Mouse (Mus musculus) embryonic facial prominence, embryonic 15.5 days (tissue): ENCODE measurements at regions not wholly inside any gene's neighbourhood (a gene's known extent, or its start where the extent isn't known, plus 50 kb on each side); places are given as distances from the start of the nearest gene placed in this dataset.
A peak's percentile ranks its signal among the peaks of the same experiment; 100 is the strongest.
"Not testable (repeated sequence)": the region's sequence is repeated elsewhere in the genome, so short reads cannot be mapped to it uniquely, and the experiment has no call there.

Experiments used
- ATAC-seq: fragments of 200-750 bp; cut with Nextera tagmentation; 2 replicates; pipeline ENCODE4 v1.8.0; 2017; ENCODE audit warnings: low read depth, moderate TSS enrichment; ENCODE audit not compliant: insufficient number of reproducible peaks, low FRiP score, low TSS enrichment
- H3K27ac ChIP-seq: fragments of 300-500 bp; sonication (generic); replicated peaks from 2 replicates; pipeline ENCODE4 v1.5.1; 2015; ENCODE audit warnings: mild to moderate bottlenecking, inconsistent platforms
- H3K27me3 ChIP-seq: fragments of 300-500 bp; sonication (generic); 2 replicates; pipeline ENCODE4 v1.6.1; 2015; ENCODE audit warnings: inconsistent platforms
- H3K36me3 ChIP-seq: fragments of 300-500 bp; sonication (generic); 2 replicates; pipeline ENCODE4 v1.6.1; 2015; ENCODE audit warnings: mild to moderate bottlenecking, inconsistent platforms
- H3K4me1 ChIP-seq: fragments of 300-500 bp; sonication (generic); 2 replicates; pipeline ENCODE4 v1.6.1; 2015; ENCODE audit warnings: inconsistent platforms
- H3K4me2 ChIP-seq: fragments of 300-500 bp; sonication (generic); replicated peaks from 2 replicates; pipeline ENCODE4 v1.6.1; 2015; ENCODE audit warnings: mild to moderate bottlenecking, inconsistent platforms
- H3K4me3 ChIP-seq: fragments of 300-500 bp; sonication (generic); replicated peaks from 2 replicates; pipeline ENCODE4 v1.5.1; 2015; ENCODE audit warnings: mild to moderate bottlenecking, inconsistent platforms
- H3K9ac ChIP-seq: fragments of 300-500 bp; sonication (generic); 2 replicates; pipeline ENCODE4 v1.6.1; 2015; ENCODE audit warnings: inconsistent platforms
- H3K9me3 ChIP-seq: fragments of 300-500 bp; sonication (generic); replicated peaks from 2 replicates; pipeline ENCODE4 v1.6.1; 2016; ENCODE audit warnings: inconsistent platforms
- WGBS: fragments of 180-500 bp; shearing (Covaris S2); methylation state at CpG from one replicate; pipeline ENCODE4 v1.1.7; 2015; 5-methylcytosine and 5-hydroxymethylcytosine counted together

DNA sequence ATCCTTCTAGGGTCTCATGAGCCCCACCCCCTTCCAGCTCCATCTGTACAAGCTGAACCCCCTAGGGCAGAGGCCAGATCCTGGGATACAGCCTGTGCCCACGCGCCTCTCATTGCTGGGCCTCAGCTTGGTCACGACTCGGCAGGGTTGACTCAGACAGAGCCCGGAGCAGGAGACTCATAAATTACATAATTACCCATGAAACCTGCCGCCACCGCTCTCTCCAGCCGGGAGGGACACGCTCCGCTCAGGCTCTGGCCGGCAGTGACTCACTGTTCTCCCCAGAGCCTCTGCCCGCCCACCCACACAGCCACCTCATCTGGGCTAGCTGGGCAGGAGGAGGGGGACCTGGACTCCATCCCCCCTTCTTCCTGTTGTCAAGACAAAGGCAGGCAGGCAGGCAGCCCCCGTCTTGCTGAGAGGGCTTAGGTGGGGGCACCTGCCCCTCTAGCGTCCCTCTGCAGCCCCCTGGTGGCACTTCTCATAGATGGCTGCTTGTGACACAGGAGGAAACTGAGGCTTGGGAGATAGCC lies 149.6 kb upstream of the Rtl1 start:
- no peak overlapping the region for H3K9ac ChIP-seq
- 0 out of 2 replicates have a peak overlapping the region, but pooled peaks have one; percentile 11 for H3K4me3 ChIP-seq
- H3K36me3 ChIP-seq: no peaks in the 10 kb centered on the region
- H3K27ac ChIP-seq: peak overlapping the region; percentile 71
- ATAC-seq: peak; percentile 51
- H3K4me2 ChIP-seq: peak overlapping the region; percentile 46
- H3K27me3 ChIP-seq: no peaks in the 10 kb centered on the region
- WGBS: 3% methylated on average over 14 of the region's 14 CpGs
- peaks cover 36% of the 10 kb centered on the region for H3K4me1 ChIP-seq
- H3K9me3 ChIP-seq: no peaks in the 10 kb centered on the region

DNA sequence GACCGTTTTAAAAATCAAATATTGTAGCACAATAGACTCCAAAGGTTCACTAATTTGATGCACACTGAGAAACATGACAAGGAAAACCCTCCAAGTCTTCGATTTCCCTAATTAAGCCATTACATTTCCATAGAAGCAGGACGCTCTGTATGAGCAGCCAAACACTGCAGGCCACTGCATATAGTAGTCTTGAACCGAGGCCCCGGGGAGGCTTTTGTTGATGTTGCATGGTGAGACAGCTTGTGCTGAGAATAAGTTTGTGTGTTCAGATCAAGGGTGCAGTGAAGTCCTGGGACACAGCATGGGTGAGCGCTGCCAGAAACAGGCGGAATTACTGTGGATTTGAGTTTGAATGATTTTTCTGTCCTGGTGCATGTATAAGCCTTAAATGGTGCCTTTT lies 154.9 kb upstream of the Rtl1 start:
- H3K4me1 ChIP-seq: peaks cover 4% of the 10 kb centered on the region
- no peak overlapping the region for H3K4me2 ChIP-seq
- no peak overlapping the region for H3K9ac ChIP-seq
- H3K27ac ChIP-seq: no peak overlapping the region
- H3K4me3 ChIP-seq: no peak overlapping the region
- no peaks in the 10 kb centered on the region for H3K36me3 ChIP-seq
- 81% methylated on average over 7 of the region's 7 CpGs for WGBS
- no peak for ATAC-seq
- H3K27me3 ChIP-seq: no peaks in the 10 kb centered on the region
- no peaks in the 10 kb centered on the region for H3K9me3 ChIP-seq

DNA sequence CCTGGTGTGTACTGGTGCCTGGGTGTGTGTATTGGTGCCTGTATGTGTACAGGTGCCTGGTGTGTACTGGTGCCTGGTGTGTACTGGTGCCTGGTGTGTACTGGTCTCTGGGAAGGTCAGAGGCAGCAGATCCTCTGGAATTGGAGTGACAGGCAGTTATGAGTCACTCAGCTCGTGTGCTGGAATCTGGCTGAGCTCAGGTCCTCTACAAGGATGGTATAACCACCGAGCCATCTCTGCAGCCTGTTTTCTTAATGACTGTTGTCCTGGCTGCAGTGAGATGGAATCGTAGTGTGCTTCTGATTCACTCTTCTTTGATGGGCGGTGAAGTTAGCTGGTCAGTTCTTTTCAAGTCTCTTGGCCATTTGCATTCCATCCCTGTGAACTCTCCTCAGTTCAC lies 164.2 kb upstream of the Rtl1 start:
- H3K27ac ChIP-seq: no peak overlapping the region
- no peak for ATAC-seq
- WGBS: 70% methylated on average over 4 of the region's 4 CpGs

DNA sequence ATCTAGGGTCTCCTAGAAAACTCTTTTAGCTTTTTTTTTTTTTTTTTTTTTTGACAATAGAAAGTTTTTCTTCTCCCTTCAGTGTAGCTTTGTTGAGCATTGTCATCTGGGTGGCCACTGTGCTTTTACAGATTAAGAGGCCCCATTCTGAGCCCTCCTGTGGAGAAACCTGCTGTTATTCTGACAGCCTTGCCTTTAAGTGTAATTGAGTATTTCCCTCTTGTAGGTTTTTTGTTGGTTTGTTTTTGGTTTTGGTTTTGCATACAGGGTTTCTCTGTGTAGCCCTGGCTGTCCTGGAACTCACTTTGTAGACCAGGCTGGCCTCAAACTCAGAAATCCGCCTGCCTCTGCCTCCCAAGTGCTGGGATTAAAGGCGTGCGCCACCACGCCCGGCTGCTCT lies 166.5 kb upstream of the Rtl1 start:
- 87% methylated on average over 5 of the region's 5 CpGs for WGBS

More for the DNA sequence above, 164.2 kb upstream of the Rtl1 start:
- Histone ChIP-seq H3K27me3 (no peaks in the 10 kb centered on the region), H3K4me1 (no peaks in the 10 kb centered on the region), H3K9me3 (no peaks in the 10 kb centered on the region), H3K36me3 (no peaks in the 10 kb centered on the region), H3K4me2 (no peak overlapping the region), H3K9ac (no peak overlapping the region), H3K4me3 (no peak overlapping the region)

DNA sequence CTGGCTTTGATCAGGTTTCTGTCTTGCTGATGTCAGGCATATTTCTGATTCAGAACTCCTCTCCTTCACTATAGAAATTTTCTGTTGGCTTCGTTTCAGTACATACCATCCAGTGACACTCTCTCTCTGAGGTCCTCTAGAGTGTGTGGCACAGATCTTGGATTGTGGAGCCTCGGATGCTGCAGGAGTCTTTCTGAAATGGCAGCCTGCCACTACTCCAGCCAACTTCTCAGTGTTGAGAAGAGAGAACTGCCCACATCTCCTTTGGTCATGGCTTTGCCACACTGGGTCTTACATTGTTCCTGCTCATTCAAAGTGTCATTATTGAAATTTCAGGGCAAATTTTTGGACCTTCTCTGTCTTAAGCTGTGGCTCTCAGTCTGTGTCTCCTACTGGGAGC lies 172.4 kb upstream of the Rtl1 start:
- Histone ChIP-seq H3K4me1 (peaks cover 3% of the 10 kb centered on the region; the same call in 1 of the 2 replicates), H3K4me3 (no peak overlapping the region), H3K9ac (no peak overlapping the region), H3K27ac (0 out of 2 replicates have a peak overlapping the region, but pooled peaks have one; percentile 34), H3K36me3 (no peaks in the 10 kb centered on the region), H3K4me2 (no peak overlapping the region), H3K27me3 (0 out of 2 replicates have a peak, but pooled peaks cover 3% of the 10 kb centered on the region), H3K9me3 (no peaks in the 10 kb centered on the region)
- no peak for ATAC-seq
- WGBS: 31% methylated on average over 2 of the region's 2 CpGs

More for the DNA sequence above, 166.5 kb upstream of the Rtl1 start:
- not testable (repeated sequence) for H3K4me3 ChIP-seq, H3K27ac ChIP-seq, ATAC-seq, H3K36me3 ChIP-seq, H3K9me3 ChIP-seq, H3K4me1 ChIP-seq, H3K27me3 ChIP-seq, H3K9ac ChIP-seq, H3K4me2 ChIP-seq

DNA sequence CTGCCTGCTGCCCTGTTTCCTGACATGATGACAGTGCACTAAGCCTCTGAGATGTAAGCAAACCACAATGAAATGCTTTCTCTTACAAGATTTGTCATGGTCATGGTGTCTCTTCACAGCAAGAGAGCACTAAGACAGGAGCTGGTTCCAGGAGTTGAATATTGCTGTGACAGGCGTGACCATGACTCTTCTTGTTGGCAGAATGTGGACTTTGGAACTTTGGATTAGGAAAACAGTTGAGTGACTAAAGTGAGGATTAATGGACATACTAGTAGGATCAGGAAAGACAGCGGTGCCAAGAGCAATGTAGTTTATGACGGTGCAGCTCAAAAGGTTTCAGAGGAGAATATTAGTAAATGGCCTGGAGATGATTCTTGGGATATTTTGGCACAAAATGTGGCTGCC lies 173.8 kb upstream of the Rtl1 start:
- no peaks in the 10 kb centered on the region for H3K9me3 ChIP-seq
- peak overlapping the region; percentile 8; the same call in 1 of the 2 replicates for H3K27ac ChIP-seq
- H3K9ac ChIP-seq: no peak overlapping the region
- H3K36me3 ChIP-seq: no peaks in the 10 kb centered on the region
- WGBS: 44% methylated on average over 3 of the region's 3 CpGs
- 0 out of 2 replicates have a peak, but pooled peaks cover 3% of the 10 kb centered on the region for H3K27me3 ChIP-seq
- no peak overlapping the region for H3K4me3 ChIP-seq
- H3K4me1 ChIP-seq: peaks cover 3% of the 10 kb centered on the region; the same call in 1 of the 2 replicates
- peak; percentile 80 for ATAC-seq
- no peak overlapping the region for H3K4me2 ChIP-seq

DNA sequence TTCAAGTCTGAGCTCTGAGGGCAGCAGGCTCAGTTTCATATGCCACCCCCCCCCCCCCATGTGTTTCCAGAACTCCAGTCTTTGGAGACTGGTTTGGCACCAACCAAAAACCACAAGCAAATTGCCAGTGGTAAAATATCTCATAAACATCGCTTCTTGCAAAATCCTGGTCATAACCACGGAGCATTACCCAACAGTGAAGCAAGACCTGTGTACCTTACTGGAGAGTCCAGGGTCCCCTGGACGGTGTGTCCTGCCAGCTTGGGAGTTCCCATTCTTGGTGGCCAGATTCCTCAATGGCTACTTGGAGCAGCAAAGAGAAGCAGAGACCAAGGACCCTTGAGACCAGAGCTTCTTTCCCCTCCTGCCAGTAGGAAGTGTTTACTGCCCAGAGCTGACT lies 198.7 kb upstream of the Rtl1 start:
- no peak overlapping the region for H3K4me3 ChIP-seq
- H3K27ac ChIP-seq: no peak overlapping the region
- ATAC-seq: no peak
- no peaks in the 10 kb centered on the region for H3K9me3 ChIP-seq
- no peak overlapping the region for H3K9ac ChIP-seq
- H3K27me3 ChIP-seq: no peaks in the 10 kb centered on the region
- H3K4me1 ChIP-seq: no peaks in the 10 kb centered on the region
- no peaks in the 10 kb centered on the region for H3K36me3 ChIP-seq
- H3K4me2 ChIP-seq: no peak overlapping the region
- 86% methylated on average over 3 of the region's 3 CpGs for WGBS

DNA sequence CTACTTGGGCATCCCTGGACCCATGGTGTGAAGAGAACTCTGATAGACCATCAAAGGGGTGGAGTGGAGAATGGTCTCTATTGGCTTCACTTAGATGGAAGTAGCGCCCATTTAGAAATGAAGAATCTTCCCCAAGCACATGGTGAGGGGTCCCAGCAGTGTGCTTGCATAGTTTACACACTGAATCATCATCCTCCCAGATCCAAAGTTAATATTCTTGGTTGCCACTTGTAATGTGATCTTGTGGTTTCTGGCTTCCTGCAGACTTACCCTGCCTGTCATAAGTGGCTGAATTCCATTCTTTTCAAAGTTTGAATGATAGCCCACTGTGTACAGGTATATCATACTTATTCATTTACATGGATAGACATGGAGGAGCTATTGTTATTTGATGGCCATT lies 199.3 kb upstream of the Rtl1 start:
- H3K4me2 ChIP-seq: no peak overlapping the region
- whole genome bisulfite sequencing: 86% methylated on average over 1 of the region's 1 CpGs
- no peak overlapping the region for H3K4me3 ChIP-seq
- H3K27ac ChIP-seq: no peak overlapping the region
- no peak for ATAC-seq
- no peaks in the 10 kb centered on the region for H3K4me1 ChIP-seq
- no peaks in the 10 kb centered on the region for H3K9me3 ChIP-seq
- no peak overlapping the region for H3K9ac ChIP-seq
- no peaks in the 10 kb centered on the region for H3K36me3 ChIP-seq
- no peaks in the 10 kb centered on the region for H3K27me3 ChIP-seq

DNA sequence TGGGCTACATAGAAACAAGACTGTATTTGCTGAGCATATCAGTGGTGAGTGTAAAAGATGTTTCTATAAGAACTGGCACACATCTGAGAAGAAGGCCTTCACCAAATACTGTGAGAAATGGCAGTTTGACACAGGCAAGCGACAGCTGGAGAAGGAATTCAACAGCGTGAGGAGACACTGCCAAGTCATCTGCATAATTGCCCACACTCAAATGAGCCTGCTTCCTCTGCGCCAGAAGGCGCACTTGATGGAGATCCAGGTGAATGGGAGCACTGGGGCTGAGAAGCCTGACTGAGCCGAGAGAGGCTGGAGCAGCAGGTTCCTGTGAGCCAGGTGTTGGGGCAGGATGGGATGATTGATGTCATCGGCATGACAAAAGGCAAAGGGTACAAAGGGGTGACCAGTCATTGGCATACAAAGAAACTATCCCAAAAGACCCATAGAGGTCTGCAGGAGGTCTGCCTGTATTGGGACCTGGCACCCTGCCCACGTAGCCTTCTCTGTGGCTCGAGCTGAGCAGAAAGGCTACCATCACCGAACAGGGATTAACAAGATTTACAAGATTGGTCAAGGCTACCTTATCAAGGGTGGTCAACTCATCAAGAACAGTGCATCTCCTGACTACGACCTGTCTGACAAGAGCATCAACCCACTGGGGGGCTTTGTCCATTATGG lies 227.2 kb upstream of the Rtl1 start:
- H3K27me3 ChIP-seq: no peaks in the 10 kb centered on the region
- H3K4me1 ChIP-seq: no peaks in the 10 kb centered on the region
- WGBS: 77% methylated on average over 10 of the region's 10 CpGs
- no peaks in the 10 kb centered on the region for H3K36me3 ChIP-seq
- ATAC-seq: no peak
- no peaks in the 10 kb centered on the region for H3K9me3 ChIP-seq
- H3K27ac ChIP-seq: no peak overlapping the region
- no peak overlapping the region for H3K4me2 ChIP-seq
- no peak overlapping the region for H3K9ac ChIP-seq
- no peak overlapping the region for H3K4me3 ChIP-seq

DNA sequence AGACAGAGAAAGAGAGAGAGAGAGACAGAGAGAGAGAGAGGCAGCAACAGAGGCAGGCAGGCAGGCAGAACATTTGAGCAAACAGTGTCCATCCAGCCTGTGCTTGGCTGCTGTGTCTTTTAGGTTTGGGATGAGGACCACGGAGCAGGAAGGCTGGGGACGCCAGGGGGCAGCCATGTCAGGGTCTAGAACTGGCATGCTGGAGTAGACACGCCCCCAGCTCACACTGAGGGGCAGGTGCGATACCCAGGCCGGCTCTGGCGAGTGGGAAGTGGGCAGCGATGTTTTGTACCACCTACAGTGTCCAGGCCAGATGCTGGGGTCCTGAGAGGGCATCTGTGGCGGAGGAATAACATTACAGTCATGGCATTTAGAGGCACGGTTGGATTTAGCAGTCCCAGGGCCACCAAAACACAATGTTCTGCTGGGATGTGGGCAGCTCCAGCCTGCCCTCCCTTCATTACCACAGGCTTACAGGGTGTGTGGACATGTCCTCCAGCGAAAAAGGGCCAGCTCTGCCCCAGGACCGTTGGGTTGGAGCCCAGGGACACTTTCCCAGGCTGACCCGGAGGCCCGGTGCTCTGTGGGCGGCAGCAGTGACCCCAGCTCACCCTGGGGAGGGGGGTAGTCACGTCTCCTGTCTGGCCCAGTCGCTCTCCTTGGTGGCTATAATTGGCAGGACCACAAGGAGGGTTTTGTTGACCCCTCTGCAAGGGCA lies 230.3 kb upstream of the Rtl1 start:
- no peaks in the 10 kb centered on the region for H3K27me3 ChIP-seq
- no peak overlapping the region for H3K9ac ChIP-seq
- no peak for ATAC-seq
- no peak overlapping the region for H3K4me3 ChIP-seq
- no peaks in the 10 kb centered on the region for H3K9me3 ChIP-seq
- H3K4me1 ChIP-seq: no peaks in the 10 kb centered on the region
- H3K36me3 ChIP-seq: no peaks in the 10 kb centered on the region
- 31% methylated on average over 16 of the region's 16 CpGs for whole genome bisulfite sequencing
- H3K4me2 ChIP-seq: no peak overlapping the region
- no peak overlapping the region for H3K27ac ChIP-seq

DNA sequence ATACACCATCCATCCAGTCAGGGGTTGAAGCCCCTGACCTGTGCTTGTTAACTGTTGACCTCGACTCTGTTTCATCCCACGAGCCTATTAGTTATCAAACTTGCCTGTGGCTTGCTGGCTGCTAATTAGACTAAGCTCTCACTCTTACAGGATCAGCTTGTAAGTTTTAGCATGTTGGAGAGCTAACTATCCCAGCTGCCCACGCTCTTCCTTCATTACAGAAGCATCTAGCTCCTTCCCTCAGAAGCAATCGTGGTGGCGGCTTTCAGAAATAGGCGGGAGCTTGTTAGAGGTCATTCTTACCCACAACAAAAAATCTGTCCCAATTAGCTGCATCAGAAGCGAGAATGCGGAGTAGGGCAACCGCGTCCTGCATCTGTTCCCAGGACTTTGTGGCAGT lies 232.8 kb upstream of the Rtl1 start:
- no peak for ATAC-seq

More for the DNA sequence above, 232.8 kb upstream of the Rtl1 start:
- H3K9me3 ChIP-seq: no peaks in the 10 kb centered on the region
- H3K4me1 ChIP-seq: no peaks in the 10 kb centered on the region
- H3K36me3 ChIP-seq: no peaks in the 10 kb centered on the region
- H3K27ac ChIP-seq: no peak overlapping the region
- no peaks in the 10 kb centered on the region for H3K27me3 ChIP-seq
- H3K9ac ChIP-seq: no peak overlapping the region
- no peak overlapping the region for H3K4me2 ChIP-seq
- WGBS: 68% methylated on average over 10 of the region's 10 CpGs
- H3K4me3 ChIP-seq: no peak overlapping the region
